Mouse (Mus musculus) heart, adult 2 months (tissue): Measurements from ENCODE around the gene Cdk14.

Source experiments
- CTCF ChIP-seq: fragments of 200-600 bp; IDR thresholded peaks from 2 replicates; pipeline ENCODE4 v1.8.1; 2022; ENCODE audit warnings: antibody characterized with exemption, mild to moderate bottlenecking, moderate library complexity
- EP300 ChIP-seq: fragments of 200-500 bp; IDR thresholded peaks from 2 replicates; pipeline ENCODE4 v1.6.1; 2011; ENCODE audit warnings: low read depth, low read length, control low read depth; ENCODE audit not compliant: insufficient read depth
- POLR2A ChIP-seq: fragments of 200-500 bp; IDR thresholded peaks from 2 replicates; pipeline ENCODE4 v1.6.1; 2011; ENCODE audit warnings: mild to moderate bottlenecking, low read depth, low read length, control low read depth; ENCODE audit not compliant: insufficient read depth

- TF ChIP-seq CTCF (no peak), POLR2A (no peak), EP300 (no peak)
These were observed 658.2 kb downstream of the Cdk14 start for GRCm38 (mm10) chr5:4761891-4762290.
